Mouse (Mus musculus): ENCODE data around the gene Cd3d. TPM values are rescaled to one million over a fixed set of nuclear protein-coding genes. Genes with fewer than 3 reads are reported as not detected.

Cd3d gene
- polyA plus RNA-seq, 1 experiment from 2014 or later: not detected

- no peak overlapping the region for H3K27ac ChIP-seq (ENCODE audit: low read length)
- H3K9ac ChIP-seq (replicated peaks; ENCODE audit: low read length): no peak overlapping the region
- H3K9me3 ChIP-seq (ENCODE audit: low read length): no peaks in the 10 kb centered on the region
- WGBS: 69% methylated on average over 14 of the region's 14 CpGs
- H3K36me3 ChIP-seq (ENCODE audit: insufficient read depth, low read length): no peaks in the 10 kb centered on the region
- H3K4me3 ChIP-seq (ENCODE audit: low read length): no peak overlapping the region
- no peak overlapping the region for H3K4me2 ChIP-seq (replicated peaks; ENCODE audit: low read depth, low read length)
- no peaks in the 10 kb centered on the region for H3K27me3 ChIP-seq (ENCODE audit: insufficient read depth, low read length)
- H3K4me1 ChIP-seq (ENCODE audit: insufficient read depth, low read length): no peaks in the 10 kb centered on the region
- ATAC-seq (ENCODE audit: low FRiP score, low TSS enrichment): no peak
Observed at GRCm38 (mm10) chr9:44986242-44986781, 4.7 kb downstream of the Cd3d start.

GRCm38 (mm10) chr9:44986976-44987375, 5.4 kb downstream of the Cd3d start:
- H3K9me3 ChIP-seq (ENCODE audit: low read length): no peaks in the 10 kb centered on the region
- H3K27me3 ChIP-seq (ENCODE audit: insufficient read depth, low read length): no peaks in the 10 kb centered on the region
- 73% methylated on average over 5 of the region's 5 CpGs for WGBS
- H3K4me1 ChIP-seq (ENCODE audit: insufficient read depth, low read length): no peaks in the 10 kb centered on the region
- no peak overlapping the region for H3K9ac ChIP-seq (replicated peaks; ENCODE audit: low read length)
- H3K4me3 ChIP-seq (ENCODE audit: low read length): no peak overlapping the region
- H3K36me3 ChIP-seq (ENCODE audit: insufficient read depth, low read length): no peaks in the 10 kb centered on the region
- H3K4me2 ChIP-seq (replicated peaks; ENCODE audit: low read depth, low read length): no peak overlapping the region
- H3K27ac ChIP-seq (ENCODE audit: low read length): no peak overlapping the region
- ATAC-seq (ENCODE audit: low FRiP score, low TSS enrichment): no peak

- Histone ChIP-seq H3K36me3 (ENCODE audit: insufficient read depth, low read length) (no peaks in the 10 kb centered on the region), H3K27me3 (ENCODE audit: insufficient read depth, low read length) (no peaks in the 10 kb centered on the region), H3K4me1 (ENCODE audit: insufficient read depth, low read length) (no peaks in the 10 kb centered on the region), H3K9me3 (ENCODE audit: low read length) (no peaks in the 10 kb centered on the region), H3K27ac (ENCODE audit: low read length) (no peak overlapping the region), H3K4me3 (ENCODE audit: low read length) (no peak overlapping the region), H3K9ac (replicated peaks; ENCODE audit: low read length) (no peak overlapping the region), H3K4me2 (replicated peaks; ENCODE audit: low read depth, low read length) (no peak overlapping the region)
- 91% methylated on average over 2 of the region's 2 CpGs for WGBS
- ATAC-seq (ENCODE audit: low FRiP score, low TSS enrichment): no peak
Observed at GRCm38 (mm10) chr9:44991821-44992220, 10.2 kb downstream of the Cd3d start.

- Histone ChIP-seq H3K4me3 (ENCODE audit: low read length) (no peak overlapping the region), H3K27me3 (ENCODE audit: insufficient read depth, low read length) (no peaks in the 10 kb centered on the region)
Observed at GRCm38 (mm10) chr9:44992271-44992670, 10.7 kb downstream of the Cd3d start.

GRCm38 (mm10) chr9:44993268-44993667, 11.7 kb downstream of the Cd3d start:
- Histone ChIP-seq H3K27me3 (ENCODE audit: insufficient read depth, low read length) (no peaks in the 10 kb centered on the region), H3K9ac (replicated peaks; ENCODE audit: low read length) (no peak overlapping the region), H3K4me2 (replicated peaks; ENCODE audit: low read depth, low read length) (no peak overlapping the region), H3K4me3 (ENCODE audit: low read length) (no peak overlapping the region), H3K36me3 (ENCODE audit: insufficient read depth, low read length) (no peaks in the 10 kb centered on the region), H3K27ac (ENCODE audit: low read length) (no peak overlapping the region), H3K9me3 (ENCODE audit: low read length) (no peaks in the 10 kb centered on the region), H3K4me1 (ENCODE audit: insufficient read depth, low read length) (no peaks in the 10 kb centered on the region)
- ATAC-seq (ENCODE audit: low FRiP score, low TSS enrichment): no peak
- WGBS: 81% methylated on average over 2 of the region's 2 CpGs

More at GRCm38 (mm10) chr9:44992271-44992670, 10.7 kb downstream of the Cd3d start:
- Histone ChIP-seq H3K9me3 (ENCODE audit: low read length) (no peaks in the 10 kb centered on the region), H3K27ac (ENCODE audit: low read length) (no peak overlapping the region), H3K4me2 (replicated peaks; ENCODE audit: low read depth, low read length) (no peak overlapping the region), H3K4me1 (ENCODE audit: insufficient read depth, low read length) (no peaks in the 10 kb centered on the region), H3K9ac (replicated peaks; ENCODE audit: low read length) (no peak overlapping the region), H3K36me3 (ENCODE audit: insufficient read depth, low read length) (no peaks in the 10 kb centered on the region)
- no peak for ATAC-seq (ENCODE audit: low FRiP score, low TSS enrichment)

- Histone ChIP-seq H3K27ac (ENCODE audit: low read length) (no peak overlapping the region), H3K9me3 (ENCODE audit: low read length) (no peaks in the 10 kb centered on the region), H3K9ac (replicated peaks; ENCODE audit: low read length) (no peak overlapping the region), H3K4me1 (ENCODE audit: insufficient read depth, low read length) (no peaks in the 10 kb centered on the region), H3K4me3 (ENCODE audit: low read length) (no peak overlapping the region), H3K36me3 (ENCODE audit: insufficient read depth, low read length) (no peaks in the 10 kb centered on the region), H3K4me2 (replicated peaks; ENCODE audit: low read depth, low read length) (no peak overlapping the region), H3K27me3 (ENCODE audit: insufficient read depth, low read length) (no peaks in the 10 kb centered on the region)
- WGBS: 77% methylated on average over 4 of the region's 4 CpGs
- ATAC-seq (ENCODE audit: low FRiP score, low TSS enrichment): no peak
Observed at GRCm38 (mm10) chr9:44994962-44995361, 13.4 kb downstream of the Cd3d start.

- no peak overlapping the region for H3K9ac ChIP-seq (replicated peaks; ENCODE audit: low read length)
- no peaks in the 10 kb centered on the region for H3K36me3 ChIP-seq (ENCODE audit: insufficient read depth, low read length)
- H3K4me2 ChIP-seq (replicated peaks; ENCODE audit: low read depth, low read length): no peak overlapping the region
- no peaks in the 10 kb centered on the region for H3K9me3 ChIP-seq (ENCODE audit: low read length)
- H3K27ac ChIP-seq (ENCODE audit: low read length): no peak overlapping the region
- no peak for ATAC-seq (ENCODE audit: low FRiP score, low TSS enrichment)
- H3K4me3 ChIP-seq (ENCODE audit: low read length): no peak overlapping the region
- H3K4me1 ChIP-seq (ENCODE audit: insufficient read depth, low read length): no peaks in the 10 kb centered on the region
- H3K27me3 ChIP-seq (ENCODE audit: insufficient read depth, low read length): no peaks in the 10 kb centered on the region
- 94% methylated on average over 7 of the region's 7 CpGs for WGBS
Observed at GRCm38 (mm10) chr9:44996590-44996989, 15.0 kb downstream of the Cd3d start.

- WGBS: 54% methylated on average over 11 of the region's 11 CpGs
- H3K4me1 ChIP-seq (ENCODE audit: insufficient read depth, low read length): no peaks in the 10 kb centered on the region
- no peak overlapping the region for H3K27ac ChIP-seq (ENCODE audit: low read length)
- no peak overlapping the region for H3K9ac ChIP-seq (replicated peaks; ENCODE audit: low read length)
- no peaks in the 10 kb centered on the region for H3K36me3 ChIP-seq (ENCODE audit: insufficient read depth, low read length)
- ATAC-seq (ENCODE audit: low FRiP score, low TSS enrichment): no peak
- no peak overlapping the region for H3K4me3 ChIP-seq (ENCODE audit: low read length)
- no peak overlapping the region for H3K4me2 ChIP-seq (replicated peaks; ENCODE audit: low read depth, low read length)
- no peaks in the 10 kb centered on the region for H3K9me3 ChIP-seq (ENCODE audit: low read length)
- H3K27me3 ChIP-seq (ENCODE audit: insufficient read depth, low read length): no peaks in the 10 kb centered on the region
Observed at GRCm38 (mm10) chr9:44998138-44998537, 16.6 kb downstream of the Cd3d start.

- no peak overlapping the region for H3K4me3 ChIP-seq (ENCODE audit: low read length)
- H3K9ac ChIP-seq (replicated peaks; ENCODE audit: low read length): no peak overlapping the region
- no peak overlapping the region for H3K27ac ChIP-seq (ENCODE audit: low read length)
- H3K4me1 ChIP-seq (ENCODE audit: insufficient read depth, low read length): no peaks in the 10 kb centered on the region
- no peaks in the 10 kb centered on the region for H3K36me3 ChIP-seq (ENCODE audit: insufficient read depth, low read length)
- ATAC-seq (ENCODE audit: low FRiP score, low TSS enrichment): no peak
- H3K9me3 ChIP-seq (ENCODE audit: low read length): no peaks in the 10 kb centered on the region
- WGBS: 60% methylated on average over 6 of the region's 6 CpGs
- H3K4me2 ChIP-seq (replicated peaks; ENCODE audit: low read depth, low read length): no peak overlapping the region
- no peaks in the 10 kb centered on the region for H3K27me3 ChIP-seq (ENCODE audit: insufficient read depth, low read length)
Observed at GRCm38 (mm10) chr9:44999171-44999570, 17.6 kb downstream of the Cd3d start.

- H3K9ac ChIP-seq (replicated peaks; ENCODE audit: low read length): no peak overlapping the region
- no peaks in the 10 kb centered on the region for H3K36me3 ChIP-seq (ENCODE audit: insufficient read depth, low read length)
- H3K4me1 ChIP-seq (ENCODE audit: insufficient read depth, low read length): no peaks in the 10 kb centered on the region
- H3K4me3 ChIP-seq (ENCODE audit: low read length): no peak overlapping the region
- no peak overlapping the region for H3K4me2 ChIP-seq (replicated peaks; ENCODE audit: low read depth, low read length)
- no peaks in the 10 kb centered on the region for H3K9me3 ChIP-seq (ENCODE audit: low read length)
- no peaks in the 10 kb centered on the region for H3K27me3 ChIP-seq (ENCODE audit: insufficient read depth, low read length)
- no peak overlapping the region for H3K27ac ChIP-seq (ENCODE audit: low read length)
- no peak for ATAC-seq (ENCODE audit: low FRiP score, low TSS enrichment)
- WGBS: 59% methylated on average over 5 of the region's 5 CpGs
Observed at GRCm38 (mm10) chr9:44999776-45000175, 18.2 kb downstream of the Cd3d start.

Measured in kidney, embryonic 16.5 days (tissue).